Comparison of ENCODE assay signal across 13 mouse cellular contexts in the genomic region with DNA sequence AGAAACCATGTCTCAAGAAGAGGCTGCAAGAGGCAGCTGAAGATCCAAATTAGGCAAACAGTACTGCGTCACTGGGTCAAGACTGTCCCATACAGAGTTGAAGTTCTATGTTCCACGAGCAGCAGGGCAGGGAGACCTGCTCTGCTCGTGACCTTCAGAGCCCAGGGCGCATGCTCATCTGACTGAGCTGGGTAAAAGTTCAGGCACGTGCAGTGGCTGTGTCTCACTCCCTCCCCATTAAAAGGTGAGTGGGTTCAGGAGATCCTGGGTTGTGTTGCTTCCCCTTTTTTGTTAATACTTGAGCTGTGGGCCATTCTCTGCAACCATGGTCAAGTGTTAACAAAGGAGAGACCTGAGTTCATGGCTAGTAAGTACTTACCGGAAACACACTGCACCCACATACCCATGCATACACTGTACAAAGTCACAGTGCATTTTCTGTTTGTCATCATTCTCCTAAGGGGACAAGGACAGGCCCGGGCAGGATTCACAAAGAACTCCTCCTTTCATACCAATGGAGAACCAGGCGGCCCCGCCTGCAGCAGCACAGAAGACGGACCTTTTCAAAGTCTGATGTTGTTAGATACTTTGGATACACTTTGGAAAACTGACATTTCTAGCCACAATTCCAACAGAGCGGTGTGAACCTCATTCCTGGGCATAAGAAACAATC. TPM values are rescaled to one million over a fixed set of nuclear protein-coding genes. Genes with fewer than 3 reads are reported as not detected.
DNase-seq lines count a peak whose midpoint lies in the region; ATAC-seq lines count a peak whose summit lies in the region.
"Had no signal": no experiment of that assay in that cellular context is flagged by ENCODE, and none has a peak within 500 bp of the region (broad histone marks: within the 10 kb centered on the region; RNA-seq: fewer than 3 reads in every experiment).

No protein-coding gene starts in this region.

- H3K9ac ChIP-seq in heart, embryonic 13.5 days, result no peak overlapping the region
- no peak overlapping the region; the same call in 1 of the 2 replicates for H3K9ac ChIP-seq in stomach, embryonic 16.5 days (ENCODE audit: low read length)
- H3K9ac ChIP-seq: lung, embryonic 15.5 days had no signal

- no peak overlapping the region for H3K4me2 ChIP-seq in heart, embryonic 13.5 days
- H3K4me2 ChIP-seq in stomach, embryonic 16.5 days (ENCODE audit: low read depth, low read length), result no peak overlapping the region
- H3K4me2 ChIP-seq: lung, embryonic 15.5 days had no signal

- peak overlapping the region; percentile 30 for H3K27ac ChIP-seq in heart, embryonic 13.5 days (replicated peaks)
- peak overlapping the region; percentile 29 for H3K27ac ChIP-seq in stomach, embryonic 16.5 days (ENCODE audit: low read length)
- H3K27ac ChIP-seq: heart, adult 2 months; lung, embryonic 15.5 days had no signal

- H3K4me3 ChIP-seq in heart, embryonic 13.5 days, result no peak overlapping the region
- no peak overlapping the region for H3K4me3 ChIP-seq in stomach, embryonic 16.5 days (replicated peaks; ENCODE audit: low read length)
- H3K4me3 ChIP-seq: heart, adult 2 months; lung, embryonic 15.5 days had no signal

- no peaks in the 10 kb centered on the region for H3K36me3 ChIP-seq in heart, embryonic 13.5 days
- no peaks in the 10 kb centered on the region for H3K36me3 ChIP-seq in stomach, embryonic 16.5 days (ENCODE audit: control insufficient read depth, insufficient read depth, low read length)
- H3K36me3 ChIP-seq: lung, embryonic 15.5 days had no signal

- DNase-seq in heart, adult 8-10 months (ENCODE audit: low spot score), result no peak
- peak; percentile 25 for DNase-seq in ovary, postnatal 36 days (ENCODE audit: low spot score)
- DNase-seq in ovary, postnatal 14 days (ENCODE audit: low spot score), result no peak
- DNase-seq in kidney, adult 9 months, result peak; percentile 83
- DNase-seq in right cerebral cortex, adult 2 months (ENCODE audit: low spot score in 2 of 2), result no peak
- DNase-seq: heart, adult 2 months; left cerebral cortex, postnatal 4 days had no signal

- H3K27me3 ChIP-seq in heart, embryonic 13.5 days (replicated peaks), result no peaks in the 10 kb centered on the region
- H3K27me3 ChIP-seq in stomach, embryonic 16.5 days (ENCODE audit: control insufficient read depth, insufficient read depth, low read length), result no peaks in the 10 kb centered on the region
- H3K27me3 ChIP-seq: lung, embryonic 15.5 days; Patski had no signal

- no peak for ATAC-seq in heart, embryonic 13.5 days (ENCODE audit: extremely low read depth, insufficient number of reproducible peaks, low FRiP score, low TSS enrichment)
- ATAC-seq in stomach, embryonic 16.5 days (ENCODE audit: insufficient read depth, low FRiP score), result peak; percentile 35; the same call in 1 of the 2 replicates
- no peak for ATAC-seq in erythroid progenitor cell, adult 5-6 weeks (replicated peaks; ENCODE audit: low FRiP score, poor library complexity, severe bottlenecking)
- ATAC-seq: inflammation-experienced regulatory T-cells, adult 6 months; Patski had no signal

- H3K4me1 ChIP-seq in heart, embryonic 13.5 days, result peaks cover 48% of the 10 kb centered on the region
- H3K4me1 ChIP-seq in stomach, embryonic 16.5 days (ENCODE audit: control insufficient read depth, insufficient read depth, low read length), result peaks cover 19% of the 10 kb centered on the region

- WGBS in heart, embryonic 13.5 days, result 70% methylated on average over 11 of the region's 11 CpGs
- 75% methylated on average over 11 of the region's 11 CpGs for WGBS in stomach, embryonic 16.5 days

- no peaks in the 10 kb centered on the region for H3K9me3 ChIP-seq in heart, embryonic 13.5 days
- no peaks in the 10 kb centered on the region for H3K9me3 ChIP-seq in stomach, embryonic 16.5 days (replicated peaks; ENCODE audit: control insufficient read depth, low read length)
- H3K9me3 ChIP-seq: lung, embryonic 15.5 days had no signal

RNA-seq across cellular contexts. Expression of a gene that starts 10.0 kb away (rescaled TPM):
- polyA plus RNA-seq in heart, embryonic 13.5 days (2015; fragmentation: Nextera tagmentation; extraction: Ambion mirVana), result 6.2 and 6.5 TPM in 2 replicates
- 10 to 100 TPM; 15.6 to 18.2 (median 16.6) TPM for total RNA-seq in heart, adult 8-10 months (2022)
- polyA plus RNA-seq in stomach, embryonic 16.5 days (2015; fragmentation: Nextera tagmentation; extraction: Ambion mirVana), result 8.5 and 9.5 TPM in 2 replicates
- total RNA-seq in erythroid progenitor cell, adult 5-6 weeks (2015; ENCODE audit: low replicate concordance), result 2.9 and 5.0 TPM in 2 replicates
- 1.1 and 1.2 TPM in 2 replicates for total RNA-seq in erythroid progenitor cell, adult 5-6 weeks (2017; ENCODE audit: low replicate concordance)

Comparison
In these comparisons a context has a peak if more than half of its experiments do, and no peak if none do; other contexts are left out.
1. DNase-seq: peak in ovary, postnatal 36 days (single experiment) and kidney, adult 9 months (single experiment); none in heart, adult 8-10 months (single experiment), ovary, postnatal 14 days (single experiment) and right cerebral cortex, adult 2 months (0 of 2).